Mouse (Mus musculus) neural tube, embryonic 14.5 days (tissue): Measurements from ENCODE around the gene Pgbd1. TPM values are rescaled to one million over a fixed set of nuclear protein-coding genes. Genes with fewer than 3 reads are reported as not detected.

ENCODE experiments used
- ATAC-seq: fragments of 200-750 bp; cut with Nextera tagmentation; 2 replicates; pipeline ENCODE4 v1.8.0; 2017; ENCODE audit warnings: low read depth, mild to moderate bottlenecking, moderate TSS enrichment, moderate library complexity
- H3K27ac ChIP-seq: fragments of 300-500 bp; sonication (generic); 2 replicates; pipeline ENCODE4 v1.5.1; 2014; ENCODE audit warnings: low read depth, mild to moderate bottlenecking, control low read depth, low read length, moderate library complexity, mixed read lengths
- H3K27me3 ChIP-seq: fragments of 300-500 bp; sonication (generic); 2 replicates; pipeline ENCODE4 v1.6.1; 2014; ENCODE audit warnings: low read length; ENCODE audit not compliant: control insufficient read depth, insufficient read depth
- H3K36me3 ChIP-seq: fragments of 300-500 bp; sonication (generic); 2 replicates; pipeline ENCODE4 v1.6.1; 2014; ENCODE audit warnings: low read length, mixed read lengths; ENCODE audit not compliant: control insufficient read depth, insufficient read depth
- H3K4me1 ChIP-seq: fragments of 300-500 bp; sonication (generic); 2 replicates; pipeline ENCODE4 v1.6.1; 2014; ENCODE audit warnings: low read length; ENCODE audit not compliant: control insufficient read depth, insufficient read depth
- H3K4me2 ChIP-seq: fragments of 300-500 bp; sonication (generic); 2 replicates; pipeline ENCODE4 v1.6.1; 2014; ENCODE audit warnings: mild to moderate bottlenecking, low read depth, low read length, control low read depth
- H3K4me3 ChIP-seq: fragments of 300-500 bp; sonication (generic); 2 replicates; pipeline ENCODE4 v1.5.1; 2014; ENCODE audit warnings: low read depth, low read length, control low read depth, mixed read lengths
- H3K9ac ChIP-seq: fragments of 300-500 bp; sonication (generic); replicated peaks from 2 replicates; pipeline ENCODE4 v1.6.1; 2014; ENCODE audit warnings: low read depth, mild to moderate bottlenecking, control low read depth, low read length, mixed read lengths
- H3K9me3 ChIP-seq: fragments of 300-500 bp; sonication (generic); 2 replicates; pipeline ENCODE4 v1.6.1; 2016; ENCODE audit warnings: low read length; ENCODE audit not compliant: control insufficient read depth
- WGBS: fragments of 180-500 bp; shearing (Covaris S2); extraction: QIAGEN DNeasy Blood & Tissue Kit; methylation state at CpG from one replicate; pipeline ENCODE4 v1.1.7; 2014; 5-methylcytosine and 5-hydroxymethylcytosine counted together
- polyA plus RNA-seq: library from polyadenylated mRNA; unstranded; fragments of >200 nt; fragmentation: Nextera tagmentation; extraction: Ambion mirVana; gene quantifications from 2 replicates; pipeline ENCODE4 v1.2.1, GENCODE M21; 2014

The Pgbd1 gene
- polyA plus RNA-seq, 1 experiment from 2014 or later = 4.1 TPM

GRCm38 (mm10) chr13:21456347-21456746 is 15.5 kb upstream of the Pgbd1 start:
- Histone ChIP-seq H3K27ac (no peak overlapping the region), H3K4me2 (no peak overlapping the region), H3K9ac (no peak overlapping the region), H3K4me3 (no peak overlapping the region), H3K27me3 (no peaks in the 10 kb centered on the region), H3K4me1 (peaks cover 9% of the 10 kb centered on the region; the same call in 1 of the 2 replicates), H3K36me3 (no peaks in the 10 kb centered on the region), H3K9me3 (no peaks in the 10 kb centered on the region)
- ATAC-seq = no peak
- WGBS = 21% methylated on average over 4 of the region's 4 CpGs

- 96% methylated on average over 3 of the region's 3 CpGs for WGBS
- Histone ChIP-seq H3K9ac (no peak overlapping the region), H3K4me3 (no peak overlapping the region), H3K4me2 (peak overlapping the region; percentile 72; the same call in 1 of the 2 replicates), H3K9me3 (no peaks in the 10 kb centered on the region), H3K27ac (no peak overlapping the region), H3K36me3 (0 out of 2 replicates have a peak, but pooled peaks cover under 1% of the 10 kb centered on the region), H3K27me3 (no peaks in the 10 kb centered on the region), H3K4me1 (peaks cover 9% of the 10 kb centered on the region; the same call in 1 of the 2 replicates)
- ATAC-seq = no peak
Observed at GRCm38 (mm10) chr13:21454133-21454532, 13.3 kb upstream of the Pgbd1 start.

- ATAC-seq = peak; percentile 94
- H3K9ac ChIP-seq = peak within 1 kb of the TSS; percentile 67
- H3K4me1 ChIP-seq = peaks cover 9% of the 10 kb centered on the region; the same call in 1 of the 2 replicates
- no peaks in the 10 kb centered on the region for H3K9me3 ChIP-seq
- H3K27me3 ChIP-seq = no peaks in the 10 kb centered on the region
- under 1% methylated on average over 23 of the region's 23 CpGs for whole genome bisulfite sequencing
- H3K4me3 ChIP-seq = peak within 1 kb of the TSS; percentile 77
- peaks cover 6% of the 10 kb centered on the region; the same call in 1 of the 2 replicates for H3K36me3 ChIP-seq
- peak within 1 kb of the TSS; percentile 60; the same call in 1 of the 2 replicates for H3K27ac ChIP-seq
- peak within 1 kb of the TSS; percentile 72 for H3K4me2 ChIP-seq
Observed at GRCm38 (mm10) chr13:21453449-21453848, 12.6 kb upstream of the Pgbd1 start, which contains the start of gene Zscan26. TSS of gene Zscan26 (minus strand) at chr13:21453730.

- H3K9me3 ChIP-seq = no peaks in the 10 kb centered on the region
- 4% methylated on average over 13 of the region's 13 CpGs for WGBS
- peaks cover 10% of the 10 kb centered on the region; the same call in 1 of the 2 replicates for H3K36me3 ChIP-seq
- H3K27me3 ChIP-seq = no peaks in the 10 kb centered on the region
- peak overlapping the region; percentile 67 for H3K9ac ChIP-seq
- H3K27ac ChIP-seq = peak overlapping the region; percentile 60; the same call in 1 of the 2 replicates
- H3K4me3 ChIP-seq = peak overlapping the region; percentile 77
- H3K4me2 ChIP-seq = peak overlapping the region; percentile 72
- H3K4me1 ChIP-seq = peaks cover 9% of the 10 kb centered on the region; the same call in 1 of the 2 replicates
- peak; percentile 36 for ATAC-seq
Observed at GRCm38 (mm10) chr13:21453042-21453441, 12.2 kb upstream of the Pgbd1 start.

- no peak overlapping the region for H3K27ac ChIP-seq
- H3K4me2 ChIP-seq = no peak overlapping the region
- H3K4me1 ChIP-seq = peaks cover 9% of the 10 kb centered on the region; the same call in 1 of the 2 replicates
- no peak for ATAC-seq
- no peaks in the 10 kb centered on the region for H3K9me3 ChIP-seq
- 89% methylated on average over 16 of the region's 16 CpGs for WGBS
- no peak overlapping the region for H3K4me3 ChIP-seq
- no peak overlapping the region for H3K9ac ChIP-seq
- H3K27me3 ChIP-seq = no peaks in the 10 kb centered on the region
- H3K36me3 ChIP-seq = peaks cover 49% of the 10 kb centered on the region
Observed at GRCm38 (mm10) chr13:21447856-21448614, 7.2 kb upstream of the Pgbd1 start.

GRCm38 (mm10) chr13:21446796-21447195 is 5.9 kb upstream of the Pgbd1 start:
- no peak for ATAC-seq
- H3K9ac ChIP-seq = no peak overlapping the region
- H3K27me3 ChIP-seq = no peaks in the 10 kb centered on the region
- H3K27ac ChIP-seq = no peak overlapping the region
- no peaks in the 10 kb centered on the region for H3K4me1 ChIP-seq
- no peaks in the 10 kb centered on the region for H3K9me3 ChIP-seq
- peaks cover 49% of the 10 kb centered on the region for H3K36me3 ChIP-seq
- WGBS = 95% methylated on average over 9 of the region's 9 CpGs
- no peak overlapping the region for H3K4me2 ChIP-seq
- H3K4me3 ChIP-seq = no peak overlapping the region

- H3K36me3 ChIP-seq = peaks cover 24% of the 10 kb centered on the region; the same call in 1 of the 2 replicates
- no peaks in the 10 kb centered on the region for H3K9me3 ChIP-seq
- no peak overlapping the region for H3K27ac ChIP-seq
- H3K9ac ChIP-seq = peak overlapping the region; percentile 66
- H3K27me3 ChIP-seq = no peaks in the 10 kb centered on the region
- 19% methylated on average over 10 of the region's 10 CpGs for WGBS
- peak overlapping the region; percentile 90 for H3K4me2 ChIP-seq
- peaks cover 3% of the 10 kb centered on the region; the same call in 1 of the 2 replicates for H3K4me1 ChIP-seq
- ATAC-seq = peak; percentile 33
- peak overlapping the region; percentile 54 for H3K4me3 ChIP-seq
Observed at GRCm38 (mm10) chr13:21441207-21441572, 332 bp upstream of the Pgbd1 start.

GRCm38 (mm10) chr13:21435476-21435875 is 5.4 kb downstream of the Pgbd1 start:
- peaks cover 3% of the 10 kb centered on the region; the same call in 1 of the 2 replicates for H3K4me1 ChIP-seq
- H3K36me3 ChIP-seq = no peaks in the 10 kb centered on the region
- no peaks in the 10 kb centered on the region for H3K27me3 ChIP-seq
- no peak overlapping the region for H3K4me3 ChIP-seq
- WGBS = 91% methylated on average over 4 of the region's 4 CpGs
- ATAC-seq = no peak
- no peak overlapping the region for H3K9ac ChIP-seq
- no peak overlapping the region for H3K4me2 ChIP-seq
- H3K27ac ChIP-seq = no peak overlapping the region
- no peaks in the 10 kb centered on the region for H3K9me3 ChIP-seq

- H3K4me3 ChIP-seq = no peak overlapping the region
- H3K36me3 ChIP-seq = no peaks in the 10 kb centered on the region
- no peak overlapping the region for H3K4me2 ChIP-seq
- no peaks in the 10 kb centered on the region for H3K27me3 ChIP-seq
- H3K9ac ChIP-seq = no peak overlapping the region
- 92% methylated on average over 1 of the region's 1 CpGs for WGBS
- H3K9me3 ChIP-seq = no peaks in the 10 kb centered on the region
- no peak for ATAC-seq
- H3K4me1 ChIP-seq = no peaks in the 10 kb centered on the region
- no peak overlapping the region for H3K27ac ChIP-seq
Observed at GRCm38 (mm10) chr13:21427631-21428030, 13.2 kb downstream of the Pgbd1 start.
